In the genomic region with DNA sequence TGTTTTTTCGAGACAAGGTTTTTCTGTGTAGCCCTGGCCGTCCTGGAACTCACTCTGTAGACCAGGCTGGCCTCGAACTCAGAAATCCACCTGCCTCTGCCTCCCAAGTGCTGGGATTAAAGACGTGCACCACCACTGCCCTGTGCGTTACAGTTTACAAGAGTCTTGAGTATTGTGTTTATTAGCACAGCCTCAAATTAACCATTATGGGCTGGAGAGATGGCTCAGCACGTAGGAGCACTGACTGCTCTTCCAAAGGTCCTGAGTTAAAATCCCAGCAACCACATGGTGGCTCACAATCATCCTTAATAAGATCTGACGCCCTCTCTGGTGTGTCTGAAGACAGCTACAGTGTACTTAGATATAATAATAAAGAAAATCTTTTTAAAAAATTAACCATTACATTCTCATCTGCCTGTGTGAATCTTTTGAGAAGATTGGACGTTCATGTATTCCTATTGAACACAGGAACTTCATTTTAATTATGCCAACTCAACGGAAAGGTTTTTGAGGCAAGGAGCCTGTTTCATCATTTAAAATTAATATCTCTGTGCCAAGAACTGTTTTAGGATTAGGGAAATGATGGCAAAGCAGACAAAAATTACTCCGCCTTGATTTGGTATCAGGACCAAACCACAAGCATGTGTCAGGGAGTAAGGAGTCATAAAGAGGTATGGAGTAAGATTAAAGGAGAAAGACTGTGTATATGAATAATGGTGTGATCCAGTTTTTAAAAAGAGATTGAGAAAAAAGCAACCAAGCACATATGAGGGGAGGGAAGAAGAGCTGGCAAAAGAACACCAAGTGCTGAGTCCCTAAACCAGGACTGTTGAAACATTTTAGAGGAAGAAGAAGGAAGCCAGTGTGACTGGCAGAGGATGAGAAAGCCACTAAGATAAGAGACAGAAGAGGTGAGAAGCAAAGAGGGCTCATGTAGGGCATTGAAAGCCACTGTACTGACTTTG, we compare ENCODE assay signal across 7 mouse cellular contexts. TPM values are rescaled to one million over a fixed set of nuclear protein-coding genes. Genes with fewer than 3 reads are reported as not detected.
A peak's percentile ranks its signal among the peaks of the same experiment; 100 is the strongest.
DNase-seq lines count a peak whose midpoint lies in the region; ATAC-seq and TF ChIP-seq lines count a peak whose summit lies in the region.

No protein-coding gene starts in this region.

- 29% methylated on average over 10 of the region's 10 CpGs for WGBS in lung, embryonic 15.5 days
- WGBS in heart, postnatal 0 days, result 37% methylated on average over 10 of the region's 10 CpGs
- WGBS in midbrain, embryonic 11.5 days, result 49% methylated on average over 10 of the region's 10 CpGs

- ATAC-seq in lung, embryonic 15.5 days (ENCODE audit: borderline replicate concordance, extremely low read depth, low FRiP score, low TSS enrichment), result no peak
- no peak for ATAC-seq in heart, postnatal 0 days (ENCODE audit: insufficient read depth, low read depth)
- ATAC-seq in midbrain, embryonic 11.5 days (ENCODE audit: low FRiP score), result peak; percentile 1; the same call in 1 of the 2 replicates

- H3K27me3 ChIP-seq in lung, embryonic 15.5 days, result no peaks in the 10 kb centered on the region
- no peaks in the 10 kb centered on the region for H3K27me3 ChIP-seq in heart, postnatal 0 days (ENCODE audit: control insufficient read depth, insufficient read depth, low read length)
- H3K27me3 ChIP-seq in midbrain, embryonic 11.5 days (ENCODE audit: control insufficient read depth, insufficient read depth, low read length), result no peaks in the 10 kb centered on the region

- H3K36me3 ChIP-seq in lung, embryonic 15.5 days, result no peaks in the 10 kb centered on the region
- no peaks in the 10 kb centered on the region for H3K36me3 ChIP-seq in heart, postnatal 0 days (replicated peaks; ENCODE audit: control insufficient read depth, insufficient read depth, low read length)
- no peaks in the 10 kb centered on the region for H3K36me3 ChIP-seq in midbrain, embryonic 11.5 days (ENCODE audit: control insufficient read depth, insufficient read depth, low read length)

- H3K4me2 ChIP-seq in lung, embryonic 15.5 days, result peak overlapping the region; percentile 61
- H3K4me2 ChIP-seq in heart, postnatal 0 days (ENCODE audit: low read depth, low read length), result peak overlapping the region; percentile 61
- peak overlapping the region; percentile 51 for H3K4me2 ChIP-seq in midbrain, embryonic 11.5 days

- H3K27ac ChIP-seq in lung, embryonic 15.5 days, result peak overlapping the region; percentile 100
- peak overlapping the region; percentile 93 for H3K27ac ChIP-seq in bone marrow macrophage, adult 2 months (ENCODE audit: insufficient read depth, low read depth, low read length)
- peak overlapping the region; percentile 95 for H3K27ac ChIP-seq in heart, postnatal 0 days (ENCODE audit: low read depth)
- peak overlapping the region; percentile 93 for H3K27ac ChIP-seq in midbrain, embryonic 11.5 days (ENCODE audit: low read depth, low read length)

- no peak for TF ChIP-seq CTCF in bone marrow macrophage, adult 2 months (IDR thresholded peaks at IDR 0.05; ENCODE audit: low read depth, low read length)
- no peak for TF ChIP-seq CTCF in heart, postnatal 0 days (IDR thresholded peaks at IDR 0.05; ENCODE audit: low read depth)

- H3K4me1 ChIP-seq in lung, embryonic 15.5 days, result peaks cover 9% of the 10 kb centered on the region
- peaks cover 15% of the 10 kb centered on the region for H3K4me1 ChIP-seq in bone marrow macrophage, adult 2 months (ENCODE audit: control insufficient read depth, insufficient read depth, low read length)
- peaks cover 20% of the 10 kb centered on the region for H3K4me1 ChIP-seq in heart, postnatal 0 days (ENCODE audit: control insufficient read depth, insufficient read depth)
- peaks cover 7% of the 10 kb centered on the region for H3K4me1 ChIP-seq in midbrain, embryonic 11.5 days (ENCODE audit: control insufficient read depth, insufficient read depth, low read length)

- no peak for TF ChIP-seq EP300 in heart, postnatal 0 days (IDR thresholded peaks at IDR 0.05; ENCODE audit: low read depth)

- H3K9me3 ChIP-seq in lung, embryonic 15.5 days, result no peaks in the 10 kb centered on the region
- no peaks in the 10 kb centered on the region for H3K9me3 ChIP-seq in heart, postnatal 0 days (replicated peaks; ENCODE audit: control insufficient read depth, low read length)
- no peaks in the 10 kb centered on the region for H3K9me3 ChIP-seq in midbrain, embryonic 11.5 days (ENCODE audit: control insufficient read depth, low read length)

- intact Hi-C loops in left cerebral cortex, postnatal 14 days (cut with DNase I), result no loop called here

- peak overlapping the region; percentile 87 for H3K4me3 ChIP-seq in lung, embryonic 15.5 days
- peak overlapping the region; percentile 76 for H3K4me3 ChIP-seq in bone marrow macrophage, adult 2 months (ENCODE audit: insufficient read depth, low read length)
- H3K4me3 ChIP-seq in heart, postnatal 0 days (ENCODE audit: low read depth, low read length), result peak overlapping the region; percentile 73
- peak overlapping the region; percentile 84 for H3K4me3 ChIP-seq in midbrain, embryonic 11.5 days (ENCODE audit: low read depth, low read length)

- no peak for DNase-seq in lung, postnatal 14 days
- DNase-seq in heart, postnatal 0 days (ENCODE audit: low spot score), result no peak
- no peak for DNase-seq in midbrain, embryonic 11.5 days (ENCODE audit: low spot score, missing footprints)
- DNase-seq in left cerebral cortex, postnatal 14 days (ENCODE audit: low spot score in 2 of 2), result no peak
- no peak for DNase-seq in cerebellum, postnatal 25 days

- peak overlapping the region; percentile 66 for H3K9ac ChIP-seq in lung, embryonic 15.5 days
- peak overlapping the region; percentile 58 for H3K9ac ChIP-seq in heart, postnatal 0 days (replicated peaks; ENCODE audit: low read depth, low read length)
- peak overlapping the region; percentile 98 for H3K9ac ChIP-seq in midbrain, embryonic 11.5 days (ENCODE audit: low read length)

- no peak for TF ChIP-seq POLR2A in bone marrow macrophage, adult 2 months (IDR thresholded peaks at IDR 0.05; ENCODE audit: borderline replicate concordance, low read depth, low read length)

RNA-seq across cellular contexts. Expression of gene Rprd2, which starts 1.7 kb away (rescaled TPM):
- polyA plus RNA-seq in lung, embryonic 15.5 days (2015; fragmentation: Nextera tagmentation; extraction: Ambion mirVana), result 20.5 and 21.3 TPM in 2 replicates
- 24.4 and 29.0 TPM in 2 replicates for polyA plus RNA-seq in bone marrow macrophage, adult 2 months (2012; ENCODE audit: insufficient read depth, insufficient read length, missing spikeins)
- total RNA-seq in heart, postnatal 0 days (2014; rRNA removed; ENCODE audit: low replicate concordance), result 25.6 and 28.8 TPM in 2 replicates
- polyA plus RNA-seq in heart, postnatal 0 days (2015; fragmentation: Nextera tagmentation; extraction: Ambion mirVana), result 15.8 and 20.8 TPM in 2 replicates
- 22.4 and 22.9 TPM in 2 replicates for polyA plus RNA-seq in midbrain, embryonic 11.5 days (2014; fragmentation: Nextera tagmentation; extraction: Ambion mirVana)
- 10 to 100 TPM; 61.3 to 61.8 TPM for total RNA-seq in left cerebral cortex, postnatal 14 days (2021)

RNA-seq across cellular contexts. Expression of gene Prpf3, which starts 35.4 kb away (rescaled TPM):
- polyA plus RNA-seq in lung, embryonic 15.5 days (2015; fragmentation: Nextera tagmentation; extraction: Ambion mirVana), result 49.3 and 51.0 TPM in 2 replicates
- 33.0 and 34.9 TPM in 2 replicates for polyA plus RNA-seq in bone marrow macrophage, adult 2 months (2012; ENCODE audit: insufficient read depth, insufficient read length, missing spikeins)
- 2.2 and 6.0 TPM in 2 replicates for total RNA-seq in heart, postnatal 0 days (2014; rRNA removed; ENCODE audit: low replicate concordance)
- 15.8 and 16.3 TPM in 2 replicates for polyA plus RNA-seq in heart, postnatal 0 days (2015; fragmentation: Nextera tagmentation; extraction: Ambion mirVana)
- polyA plus RNA-seq in midbrain, embryonic 11.5 days (2014; fragmentation: Nextera tagmentation; extraction: Ambion mirVana), result 65.3 and 69.6 TPM in 2 replicates
- total RNA-seq in left cerebral cortex, postnatal 14 days (2021), result 10 to 100 TPM; 26.3 to 33.9 TPM

RNA-seq across cellular contexts. Expression of gene Mrps21, which starts 51.0 kb away (rescaled TPM):
- polyA plus RNA-seq in lung, embryonic 15.5 days (2015; fragmentation: Nextera tagmentation; extraction: Ambion mirVana), result 305 and 336 TPM in 2 replicates
- 227 and 228 TPM in 2 replicates for polyA plus RNA-seq in bone marrow macrophage, adult 2 months (2012; ENCODE audit: insufficient read depth, insufficient read length, missing spikeins)
- 142 and 222 TPM in 2 replicates for total RNA-seq in heart, postnatal 0 days (2014; rRNA removed; ENCODE audit: low replicate concordance)
- 521 and 561 TPM in 2 replicates for polyA plus RNA-seq in heart, postnatal 0 days (2015; fragmentation: Nextera tagmentation; extraction: Ambion mirVana)
- polyA plus RNA-seq in midbrain, embryonic 11.5 days (2014; fragmentation: Nextera tagmentation; extraction: Ambion mirVana), result 343 and 356 TPM in 2 replicates
- 100 to 1,000 TPM; 152 to 157 TPM for total RNA-seq in left cerebral cortex, postnatal 14 days (2021)
